Mouse (Mus musculus) ES-Bruce4 (cell line): Measurements from ENCODE around the gene Arpc4. TPM values are rescaled to one million over a fixed set of nuclear protein-coding genes. Genes with fewer than 3 reads are reported as not detected.

ENCODE experiments used
- H3K27ac ChIP-seq: 2 replicates; pipeline ENCODE4 v1.5.1; 2012; ENCODE audit warnings: low read length, inconsistent platforms; ENCODE audit not compliant: insufficient read depth
- H3K27me3 ChIP-seq: 2 replicates; pipeline ENCODE4 v1.6.1; 2012; ENCODE audit warnings: mild to moderate bottlenecking, low read length, inconsistent platforms; ENCODE audit not compliant: control insufficient read depth, poor library complexity, insufficient read depth, severe bottlenecking
- H3K36me3 ChIP-seq: 2 replicates; pipeline ENCODE4 v1.6.1; 2012; ENCODE audit warnings: inconsistent platforms, mild to moderate bottlenecking, low read length, moderate library complexity; ENCODE audit not compliant: control insufficient read depth, poor library complexity, insufficient read depth, severe bottlenecking
- H3K4me1 ChIP-seq: one replicate; pipeline ENCODE4 v1.8.1; 2011; ENCODE audit warnings: low read length; ENCODE audit not compliant: control insufficient read depth, insufficient read depth
- H3K4me3 ChIP-seq: 2 replicates; pipeline ENCODE4 v1.5.1; 2011; ENCODE audit warnings: low read depth, mild to moderate bottlenecking, low read length
- H3K9ac ChIP-seq: 2 replicates; pipeline ENCODE4 v1.6.1; 2012; ENCODE audit warnings: low read depth, mild to moderate bottlenecking, inconsistent platforms; ENCODE audit not compliant: poor library complexity, severe bottlenecking
- H3K9me3 ChIP-seq: replicated peaks from 2 replicates; pipeline ENCODE4 v1.6.1; 2012; ENCODE audit warnings: mild to moderate bottlenecking, low read length, inconsistent platforms; ENCODE audit not compliant: control insufficient read depth, poor library complexity, insufficient read depth, severe bottlenecking
- CTCF ChIP-seq: IDR thresholded peaks from one replicate; pipeline ENCODE4 v1.8.1; 2011; ENCODE audit warnings: low read depth, low read length
- EP300 ChIP-seq: IDR thresholded peaks from 2 replicates; pipeline ENCODE4 v1.6.1; 2011; ENCODE audit warnings: low read depth, low read length; ENCODE audit not compliant: insufficient read depth
- POLR2A ChIP-seq: IDR thresholded peaks from one replicate; pipeline ENCODE4 v1.8.1; 2011; ENCODE audit warnings: low read length; ENCODE audit not compliant: insufficient read depth
- polyA plus RNA-seq: library from polyadenylated mRNA; stranded (reverse); fragments of >200 nt; gene quantifications from 2 replicates; pipeline ENCODE4 v1.2.4, GENCODE M21; 2011; ENCODE audit warnings: low read depth; ENCODE audit not compliant: missing spikeins, insufficient read depth, insufficient read length

Arpc4 gene
- polyA plus RNA-seq, 1 experiment: 120 TPM

GRCm38 (mm10) chr6:113346897-113347296 lies 31.0 kb upstream of the Arpc4 start:
- Histone ChIP-seq H3K4me3 (no peak overlapping the region), H3K9ac (no peak overlapping the region), H3K9me3 (no peaks in the 10 kb centered on the region), H3K4me1 (no peaks in the 10 kb centered on the region), H3K27ac (no peak overlapping the region), H3K36me3 (no peaks in the 10 kb centered on the region), H3K27me3 (no peaks in the 10 kb centered on the region)
- TF ChIP-seq EP300 (no peak), POLR2A (no peak), CTCF (no peak)

- Histone ChIP-seq H3K9ac (no peak overlapping the region), H3K4me3 (no peak overlapping the region)
- TF ChIP-seq POLR2A: no peak
- no peak for TF ChIP-seq CTCF
- no peak for TF ChIP-seq EP300
Measured at GRCm38 (mm10) chr6:113350538-113350937, 27.4 kb upstream of the Arpc4 start.

GRCm38 (mm10) chr6:113351161-113351560 lies 26.8 kb upstream of the Arpc4 start:
- Histone ChIP-seq H3K9ac (no peak overlapping the region), H3K4me1 (no peaks in the 10 kb centered on the region), H3K9me3 (no peaks in the 10 kb centered on the region), H3K27ac (no peak overlapping the region), H3K36me3 (no peaks in the 10 kb centered on the region), H3K27me3 (no peaks in the 10 kb centered on the region), H3K4me3 (no peak overlapping the region)
- no peak for TF ChIP-seq CTCF
- no peak for TF ChIP-seq POLR2A
- TF ChIP-seq EP300: no peak

More at GRCm38 (mm10) chr6:113350538-113350937, 27.4 kb upstream of the Arpc4 start:
- Histone ChIP-seq H3K27me3 (no peaks in the 10 kb centered on the region), H3K27ac (0 out of 2 replicates have a peak overlapping the region, but pooled peaks have one; percentile 20), H3K36me3 (no peaks in the 10 kb centered on the region), H3K4me1 (no peaks in the 10 kb centered on the region), H3K9me3 (no peaks in the 10 kb centered on the region)

- TF ChIP-seq CTCF (no peak), POLR2A (no peak), EP300 (no peak)
- Histone ChIP-seq H3K4me3 (no peak overlapping the region), H3K36me3 (no peaks in the 10 kb centered on the region), H3K4me1 (no peaks in the 10 kb centered on the region), H3K9ac (no peak overlapping the region), H3K27me3 (no peaks in the 10 kb centered on the region), H3K27ac (no peak overlapping the region), H3K9me3 (no peaks in the 10 kb centered on the region)
Measured at GRCm38 (mm10) chr6:113351653-113352052, 26.3 kb upstream of the Arpc4 start.

- TF ChIP-seq CTCF (no peak), EP300 (no peak), POLR2A (no peak)
- no peak overlapping the region for H3K4me3 ChIP-seq
- H3K9me3 ChIP-seq: no peaks in the 10 kb centered on the region
- no peaks in the 10 kb centered on the region for H3K27me3 ChIP-seq
- no peaks in the 10 kb centered on the region for H3K4me1 ChIP-seq
- no peaks in the 10 kb centered on the region for H3K36me3 ChIP-seq
- no peak overlapping the region for H3K9ac ChIP-seq
- no peak overlapping the region for H3K27ac ChIP-seq
Measured at GRCm38 (mm10) chr6:113352820-113353219, 25.1 kb upstream of the Arpc4 start.

GRCm38 (mm10) chr6:113353696-113354095 lies 24.2 kb upstream of the Arpc4 start:
- Histone ChIP-seq H3K27ac (no peak overlapping the region), H3K9ac (no peak overlapping the region), H3K27me3 (no peaks in the 10 kb centered on the region), H3K9me3 (no peaks in the 10 kb centered on the region), H3K4me3 (no peak overlapping the region), H3K36me3 (no peaks in the 10 kb centered on the region), H3K4me1 (no peaks in the 10 kb centered on the region)
- TF ChIP-seq CTCF: no peak
- TF ChIP-seq EP300: no peak
- TF ChIP-seq POLR2A: no peak
